33 mouse cellular contexts compared by ENCODE assay signal in the genomic region with DNA sequence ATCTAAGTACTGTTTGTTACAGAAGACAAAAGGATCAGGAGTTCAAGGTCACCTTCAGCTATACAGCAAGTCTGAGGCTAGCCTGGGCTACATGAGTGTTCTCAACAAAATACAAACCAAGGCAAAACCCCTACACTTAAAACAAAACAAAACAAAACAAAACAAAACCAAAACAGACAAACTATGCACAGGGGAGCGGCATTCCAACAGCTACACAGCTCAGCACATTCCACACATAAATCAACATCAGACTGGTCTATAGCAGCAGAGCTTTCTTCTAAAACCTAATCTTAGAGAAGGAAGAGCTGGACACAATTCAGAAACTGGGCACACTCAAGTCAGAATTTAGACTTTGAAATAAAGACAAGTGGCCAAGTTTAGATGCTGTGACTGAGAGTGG. TPM values are rescaled to one million over a fixed set of nuclear protein-coding genes. Genes with fewer than 3 reads are reported as not detected.
DNase-seq lines count a peak whose midpoint lies in the region; ATAC-seq lines count a peak whose summit lies in the region.
"Had no signal": no experiment of that assay in that cellular context is flagged by ENCODE, and none has a peak within 500 bp of the region (broad histone marks: within the 10 kb centered on the region; RNA-seq: fewer than 3 reads in every experiment).

No protein-coding gene starts in this region.

- H3K27ac ChIP-seq in heart, embryonic 16.5 days (ENCODE audit: low read length), result 0 out of 2 replicates have a peak overlapping the region, but pooled peaks have one; percentile 1
- H3K27ac ChIP-seq in heart, embryonic 10.5 days, result no peak overlapping the region
- peak overlapping the region; percentile 15; the same call in 1 of the 2 replicates for H3K27ac ChIP-seq in kidney, embryonic 15.5 days
- no peak overlapping the region for H3K27ac ChIP-seq in kidney, embryonic 16.5 days (ENCODE audit: low read length)
- H3K27ac ChIP-seq: forebrain, embryonic 12.5 days; hindbrain, embryonic 14.5 days; intestine, embryonic 15.5 days; limb, embryonic 10.5 days; limb, embryonic 15.5 days; liver, embryonic 13.5 days; macrophage; stomach, embryonic 15.5 days had no signal

- H3K9ac ChIP-seq in heart, embryonic 16.5 days (ENCODE audit: low read length), result no peak overlapping the region
- H3K9ac ChIP-seq in kidney, embryonic 15.5 days, result no peak overlapping the region
- no peak overlapping the region for H3K9ac ChIP-seq in kidney, embryonic 16.5 days (replicated peaks; ENCODE audit: low read length)
- H3K9ac ChIP-seq: forebrain, embryonic 12.5 days; forebrain, postnatal 0 days; hindbrain, embryonic 14.5 days; intestine, embryonic 15.5 days; limb, embryonic 15.5 days; liver, embryonic 13.5 days; stomach, embryonic 15.5 days had no signal

- no peaks in the 10 kb centered on the region for H3K9me3 ChIP-seq in heart, embryonic 16.5 days (replicated peaks; ENCODE audit: control insufficient read depth, low read length)
- H3K9me3 ChIP-seq in heart, embryonic 10.5 days, result no peaks in the 10 kb centered on the region
- H3K9me3 ChIP-seq in kidney, embryonic 15.5 days (replicated peaks), result no peaks in the 10 kb centered on the region
- H3K9me3 ChIP-seq in kidney, embryonic 16.5 days (ENCODE audit: low read length), result no peaks in the 10 kb centered on the region
- H3K9me3 ChIP-seq: forebrain, embryonic 12.5 days; intestine, embryonic 15.5 days; limb, embryonic 10.5 days; limb, embryonic 15.5 days; liver, embryonic 13.5 days; stomach, embryonic 15.5 days had no signal

- H3K4me2 ChIP-seq in heart, embryonic 16.5 days (ENCODE audit: low read depth, low read length), result no peak overlapping the region
- no peak overlapping the region for H3K4me2 ChIP-seq in kidney, embryonic 15.5 days
- no peak overlapping the region for H3K4me2 ChIP-seq in kidney, embryonic 16.5 days (replicated peaks; ENCODE audit: low read depth, low read length)
- H3K4me2 ChIP-seq: forebrain, embryonic 12.5 days; heart, embryonic 11.5 days; hindbrain, embryonic 14.5 days; intestine, embryonic 15.5 days; limb, embryonic 15.5 days; liver, embryonic 13.5 days; stomach, embryonic 15.5 days had no signal

- no peak overlapping the region for H3K4me3 ChIP-seq in heart, embryonic 16.5 days (ENCODE audit: low read length)
- H3K4me3 ChIP-seq in heart, embryonic 10.5 days, result no peak overlapping the region
- no peak overlapping the region for H3K4me3 ChIP-seq in kidney, embryonic 15.5 days (replicated peaks)
- H3K4me3 ChIP-seq in kidney, embryonic 16.5 days (ENCODE audit: low read length), result no peak overlapping the region
- H3K4me3 ChIP-seq: erythroblast, embryonic 14.5 days; forebrain, embryonic 12.5 days; intestine, embryonic 15.5 days; limb, embryonic 10.5 days; limb, embryonic 15.5 days; liver, embryonic 13.5 days; stomach, embryonic 15.5 days had no signal

- WGBS in heart, embryonic 16.5 days, result 71% methylated on average over 1 of the region's 1 CpGs
- 80% methylated on average over 1 of the region's 1 CpGs for WGBS in heart, embryonic 10.5 days
- 58% methylated on average over 1 of the region's 1 CpGs for WGBS in kidney, embryonic 15.5 days
- 58% methylated on average over 1 of the region's 1 CpGs for WGBS in kidney, embryonic 16.5 days

- no peak for DNase-seq in heart, embryonic 10.5 days (ENCODE audit: low spot score)
- peak; percentile 19 for DNase-seq in Muller cell, postnatal 12 days (ENCODE audit: inconsistent ontology term)
- peak; percentile 19 for DNase-seq in mesoderm, embryonic 11.5 days (ENCODE audit: low read depth, low spot score)
- DNase-seq in right cerebral cortex, adult 18-20 months, result no peak
- DNase-seq: adrenal gland, adult 2 months; adrenal gland, postnatal 36 days; B cell, adult 2 months; cerebellum, adult 18-20 months; cerebellum, postnatal 10 days; forebrain, postnatal 0 days; heart, postnatal 36 days; kidney, adult 8-10 months; kidney, postnatal 4 days; liver, embryonic 13.5 days; lung, adult 18-20 months; lung, postnatal 10 days; midbrain, embryonic 14.5 days; retina, postnatal 1 day; right cerebral cortex, postnatal 25 days; thymus, postnatal 25 days had no signal

- no peaks in the 10 kb centered on the region for H3K27me3 ChIP-seq in heart, embryonic 16.5 days (ENCODE audit: control insufficient read depth, insufficient read depth, low read length)
- no peaks in the 10 kb centered on the region for H3K27me3 ChIP-seq in heart, embryonic 10.5 days (ENCODE audit: insufficient read depth, poor library complexity, severe bottlenecking)
- H3K27me3 ChIP-seq in kidney, embryonic 15.5 days, result no peaks in the 10 kb centered on the region
- H3K27me3 ChIP-seq in kidney, embryonic 16.5 days (ENCODE audit: insufficient read depth, low read length), result no peaks in the 10 kb centered on the region
- H3K27me3 ChIP-seq: forebrain, embryonic 12.5 days; intestine, embryonic 15.5 days; limb, embryonic 15.5 days; liver, embryonic 13.5 days; Patski; stomach, embryonic 15.5 days had no signal

- no peak for ATAC-seq in heart, embryonic 16.5 days (replicated peaks; ENCODE audit: extremely low read depth, insufficient read depth, low FRiP score)
- ATAC-seq in kidney, embryonic 15.5 days (replicated peaks; ENCODE audit: low FRiP score), result no peak
- ATAC-seq in kidney, embryonic 16.5 days (ENCODE audit: low FRiP score, low TSS enrichment), result no peak
- ATAC-seq: forebrain, postnatal 0 days; intestine, embryonic 15.5 days; Patski had no signal

- peaks cover 6% of the 10 kb centered on the region for H3K36me3 ChIP-seq in heart, embryonic 16.5 days (ENCODE audit: control insufficient read depth, insufficient read depth)
- H3K36me3 ChIP-seq in heart, embryonic 10.5 days, result peaks cover 33% of the 10 kb centered on the region
- H3K36me3 ChIP-seq in kidney, embryonic 15.5 days, result peaks cover 27% of the 10 kb centered on the region
- peaks cover 16% of the 10 kb centered on the region for H3K36me3 ChIP-seq in kidney, embryonic 16.5 days (ENCODE audit: insufficient read depth, low read length)

- H3K4me1 ChIP-seq in heart, embryonic 16.5 days (ENCODE audit: control insufficient read depth, insufficient read depth, low read length), result no peaks in the 10 kb centered on the region
- H3K4me1 ChIP-seq in heart, embryonic 10.5 days, result no peaks in the 10 kb centered on the region
- H3K4me1 ChIP-seq in kidney, embryonic 15.5 days, result 0 out of 2 replicates have a peak, but pooled peaks cover 2% of the 10 kb centered on the region
- H3K4me1 ChIP-seq in kidney, embryonic 16.5 days (ENCODE audit: insufficient read depth, low read length), result 0 out of 2 replicates have a peak, but pooled peaks cover 2% of the 10 kb centered on the region
- H3K4me1 ChIP-seq: forebrain, embryonic 12.5 days; intestine, embryonic 15.5 days; limb, embryonic 10.5 days; limb, embryonic 15.5 days; stomach, embryonic 15.5 days had no signal

RNA-seq across cellular contexts. Expression of gene Cdc42se2, which starts 43.2 kb away (rescaled TPM):
- polyA plus RNA-seq in heart, embryonic 16.5 days (2015; fragmentation: Nextera tagmentation; extraction: Ambion mirVana), result 63.5 and 76.1 TPM in 2 replicates
- 77.6 and 84.8 TPM in 2 replicates for polyA plus RNA-seq in heart, embryonic 10.5 days (2016; fragmentation: Nextera tagmentation; extraction: Ambion mirVana)
- polyA plus RNA-seq in kidney, embryonic 15.5 days (2015; fragmentation: Nextera tagmentation; extraction: Ambion mirVana), result 88.9 and 89.2 TPM in 2 replicates
- polyA plus RNA-seq in kidney, embryonic 16.5 days (2015; fragmentation: Nextera tagmentation; extraction: Ambion mirVana), result 98.6 and 103 TPM in 2 replicates

Comparison
In these comparisons a context has a peak if more than half of its experiments do, and no peak if none do; other contexts are left out.
1. H3K27ac ChIP-seq: peak in heart, embryonic 16.5 days (single experiment) and kidney, embryonic 15.5 days (single experiment); none in heart, embryonic 10.5 days (single experiment) and kidney, embryonic 16.5 days (single experiment).
2. DNase-seq: peak in Muller cell, postnatal 12 days (single experiment) and mesoderm, embryonic 11.5 days (single experiment); none in heart, embryonic 10.5 days (single experiment) and right cerebral cortex, adult 18-20 months (single experiment).